Mouse (Mus musculus): ENCODE measurements around the gene Kif28.

DNA sequence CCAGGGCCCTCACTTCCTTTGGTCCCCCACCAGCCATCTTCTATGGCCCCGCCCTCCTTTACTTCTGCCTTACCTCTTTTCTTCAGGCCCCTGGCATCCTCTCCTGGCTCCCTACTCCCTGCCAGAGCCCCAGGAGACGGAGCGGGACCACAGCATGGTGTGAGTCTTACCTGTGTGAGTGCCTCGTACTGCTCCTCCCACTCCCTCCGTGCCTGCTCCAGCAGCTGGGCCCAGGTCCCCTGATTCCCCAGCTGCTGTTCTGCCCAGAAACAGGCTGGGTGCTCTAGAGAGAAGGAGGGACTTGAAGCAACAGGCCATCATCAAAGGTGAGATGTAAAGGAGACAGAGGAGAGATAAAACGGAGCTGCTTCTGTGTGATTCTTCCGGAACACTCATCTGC is 32.4 kb downstream of the Kif28 start:
- TF ChIP-seq FLI1 (IDR thresholded peaks at IDR 0.05; ENCODE audit: low read length) (no peak), GATA1 (IDR thresholded peaks at IDR 0.05; ENCODE audit: borderline replicate concordance, low read length) (no peak)

Data from megakaryocyte, embryonic 14.5 days (primary cell).